Mouse (Mus musculus): Measurements from ENCODE around the gene Fhl1. TPM values are rescaled to one million over a fixed set of nuclear protein-coding genes. Genes with fewer than 3 reads are reported as not detected.

The Fhl1 gene
- polyA plus RNA-seq, 1 experiment from 2014 or later = 38.8 TPM

GRCm38 (mm10) chrX:56821765-56822603 lies 90.4 kb downstream of the Fhl1 start, which contains the start of gene Map7d3:
Gene Map7d3, minus strand, starts transcription at chrX:56822326.
- Histone ChIP-seq H3K4me3 (ENCODE audit: low read depth, low read length) (peak within 1 kb of the TSS; percentile 41), H3K27ac (ENCODE audit: low read depth) (no peak within 1 kb of the TSS), H3K9ac (ENCODE audit: low read length) (no peak within 1 kb of the TSS), H3K4me1 (replicated peaks; ENCODE audit: control insufficient read depth, insufficient read depth, low read length) (no peaks in the 10 kb centered on the region), H3K4me2 (ENCODE audit: low read length) (peak within 1 kb of the TSS; percentile 55), H3K9me3 (ENCODE audit: control insufficient read depth, low read length) (no peaks in the 10 kb centered on the region), H3K27me3 (replicated peaks; ENCODE audit: control insufficient read depth, insufficient read depth, low read length) (no peaks in the 10 kb centered on the region), H3K36me3 (ENCODE audit: control insufficient read depth, insufficient read depth, low read length) (no peaks in the 10 kb centered on the region)
- 19% methylated on average over 32 of the region's 35 CpGs for WGBS
- DNase-seq (ENCODE audit: low spot score) (peak; percentile 54), ATAC-seq (replicated peaks; ENCODE audit: low FRiP score, low TSS enrichment, low read depth) (0 out of 2 replicates have a peak, but pooled peaks have one; percentile 36)

GRCm38 (mm10) chrX:56827492-56827891 lies 95.9 kb downstream of the Fhl1 start:
- WGBS = 76% methylated on average over 6 of the region's 6 CpGs
- H3K36me3 ChIP-seq (ENCODE audit: control insufficient read depth, insufficient read depth, low read length) = no peaks in the 10 kb centered on the region
- H3K4me3 ChIP-seq (ENCODE audit: low read depth, low read length) = no peak overlapping the region
- no peaks in the 10 kb centered on the region for H3K9me3 ChIP-seq (ENCODE audit: control insufficient read depth, low read length)
- ATAC-seq (replicated peaks; ENCODE audit: low FRiP score, low TSS enrichment, low read depth) (no peak), DNase-seq (ENCODE audit: low spot score) (no peak)
- H3K27me3 ChIP-seq (replicated peaks; ENCODE audit: control insufficient read depth, insufficient read depth, low read length) = no peaks in the 10 kb centered on the region
- no peak overlapping the region for H3K9ac ChIP-seq (ENCODE audit: low read length)
- no peak overlapping the region for H3K4me2 ChIP-seq (ENCODE audit: low read length)
- H3K27ac ChIP-seq (ENCODE audit: low read depth) = no peak overlapping the region
- H3K4me1 ChIP-seq (replicated peaks; ENCODE audit: control insufficient read depth, insufficient read depth, low read length) = no peaks in the 10 kb centered on the region

- no peak overlapping the region for H3K27ac ChIP-seq (ENCODE audit: low read depth)
- no peak for ATAC-seq (replicated peaks; ENCODE audit: low FRiP score, low TSS enrichment, low read depth)
- no peak overlapping the region for H3K9ac ChIP-seq (ENCODE audit: low read length)
- H3K9me3 ChIP-seq (ENCODE audit: control insufficient read depth, low read length) = no peaks in the 10 kb centered on the region
- no peaks in the 10 kb centered on the region for H3K4me1 ChIP-seq (replicated peaks; ENCODE audit: control insufficient read depth, insufficient read depth, low read length)
- H3K27me3 ChIP-seq (replicated peaks; ENCODE audit: control insufficient read depth, insufficient read depth, low read length) = no peaks in the 10 kb centered on the region
- H3K4me3 ChIP-seq (ENCODE audit: low read depth, low read length) = no peak overlapping the region
- WGBS = 88% methylated on average over 6 of the region's 6 CpGs
- no peaks in the 10 kb centered on the region for H3K36me3 ChIP-seq (ENCODE audit: control insufficient read depth, insufficient read depth, low read length)
- DNase-seq (ENCODE audit: low spot score) = no peak
- no peak overlapping the region for H3K4me2 ChIP-seq (ENCODE audit: low read length)
Measured at GRCm38 (mm10) chrX:56835842-56836241, 104.3 kb downstream of the Fhl1 start.

GRCm38 (mm10) chrX:56839369-56839768 lies 107.8 kb downstream of the Fhl1 start:
- no peaks in the 10 kb centered on the region for H3K4me1 ChIP-seq (replicated peaks; ENCODE audit: control insufficient read depth, insufficient read depth, low read length)
- H3K4me3 ChIP-seq (ENCODE audit: low read depth, low read length) = no peak overlapping the region
- no peak for DNase-seq (ENCODE audit: low spot score)
- H3K4me2 ChIP-seq (ENCODE audit: low read length) = no peak overlapping the region
- H3K9me3 ChIP-seq (ENCODE audit: control insufficient read depth, low read length) = no peaks in the 10 kb centered on the region
- H3K27me3 ChIP-seq (replicated peaks; ENCODE audit: control insufficient read depth, insufficient read depth, low read length) = no peaks in the 10 kb centered on the region
- no peak overlapping the region for H3K9ac ChIP-seq (ENCODE audit: low read length)
- no peak overlapping the region for H3K27ac ChIP-seq (ENCODE audit: low read depth)
- H3K36me3 ChIP-seq (ENCODE audit: control insufficient read depth, insufficient read depth, low read length) = no peaks in the 10 kb centered on the region
- no peak for ATAC-seq (replicated peaks; ENCODE audit: low FRiP score, low TSS enrichment, low read depth)

- no peak for DNase-seq (ENCODE audit: low spot score)
- H3K27ac ChIP-seq (ENCODE audit: low read depth) = no peak overlapping the region
- H3K9me3 ChIP-seq (ENCODE audit: control insufficient read depth, low read length) = no peaks in the 10 kb centered on the region
- H3K4me1 ChIP-seq (replicated peaks; ENCODE audit: control insufficient read depth, insufficient read depth, low read length) = no peaks in the 10 kb centered on the region
- H3K4me2 ChIP-seq (ENCODE audit: low read length) = no peak overlapping the region
- no peak for ATAC-seq (replicated peaks; ENCODE audit: low FRiP score, low TSS enrichment, low read depth)
- H3K4me3 ChIP-seq (ENCODE audit: low read depth, low read length) = no peak overlapping the region
- WGBS = 63% methylated on average over 5 of the region's 5 CpGs
- H3K9ac ChIP-seq (ENCODE audit: low read length) = no peak overlapping the region
- no peaks in the 10 kb centered on the region for H3K27me3 ChIP-seq (replicated peaks; ENCODE audit: control insufficient read depth, insufficient read depth, low read length)
- no peaks in the 10 kb centered on the region for H3K36me3 ChIP-seq (ENCODE audit: control insufficient read depth, insufficient read depth, low read length)
Measured at GRCm38 (mm10) chrX:56841255-56841654, 109.7 kb downstream of the Fhl1 start.

Other genes starting within 250 kb of the Fhl1 start
- not detected in 2 replicates for gene Gm10477, start 207.0 kb upstream of the Fhl1 start, polyA plus RNA-seq (2014; fragmentation: Nextera tagmentation; extraction: Ambion mirVana)
- gene Gm648, start 182.2 kb upstream of the Fhl1 start, polyA plus RNA-seq (2014; fragmentation: Nextera tagmentation; extraction: Ambion mirVana) = 0.35 TPM in 1 of 2 replicates, not detected in the other
- 25.4 and 26.6 TPM in 2 replicates for gene Mmgt1, start 133.7 kb upstream of the Fhl1 start, polyA plus RNA-seq (2014; fragmentation: Nextera tagmentation; extraction: Ambion mirVana)
- 8.5 and 9.5 TPM in 2 replicates for gene Slc9a6, start 122.0 kb upstream of the Fhl1 start, polyA plus RNA-seq (2014; fragmentation: Nextera tagmentation; extraction: Ambion mirVana)
- gene Map7d3, start 90.5 kb downstream of the Fhl1 start, polyA plus RNA-seq (2014; fragmentation: Nextera tagmentation; extraction: Ambion mirVana) = 1.2 and 1.6 TPM in 2 replicates
- gene Adgrg4, start 138.4 kb downstream of the Fhl1 start, polyA plus RNA-seq (2014; fragmentation: Nextera tagmentation; extraction: Ambion mirVana) = not detected in 2 replicates

Data from intestine, embryonic 14.5 days (tissue).